Mouse (Mus musculus) cerebellum, postnatal 14 days (tissue): Measurements from ENCODE around the gene Crtam.

Experiments used
- DNase-seq, 2 experiments: peaks; one replicate each; pipeline ENCODE4 v3.0.0; 2021; ENCODE audit warnings: mixed read lengths in 2 of 2

Gene Crtam

GRCm38 (mm10) chr9:41004415-41004814 lies at the start of gene Crtam:
TSS of gene Crtam (minus strand) at chr9:41004628.
- no peak for DNase-seq

GRCm38 (mm10) chr9:41054166-41054565 lies 49.7 kb upstream of the Crtam start:
- DNase-seq, result peak; percentile 90

GRCm38 (mm10) chr9:41053478-41053877 lies 49.0 kb upstream of the Crtam start:
- no peak for DNase-seq

GRCm38 (mm10) chr9:41051080-41051932 lies 46.9 kb upstream of the Crtam start:
- DNase-seq, result no peak

- DNase-seq, result peak in 1 of 2 experiments; percentile 46
These were observed 46.1 kb upstream of the Crtam start for GRCm38 (mm10) chr9:41050331-41051079.

- no peak for DNase-seq
These were observed 44.9 kb upstream of the Crtam start for GRCm38 (mm10) chr9:41049282-41049681.

GRCm38 (mm10) chr9:41048820-41049219 lies 44.4 kb upstream of the Crtam start:
- DNase-seq, result no peak

GRCm38 (mm10) chr9:41048216-41048615 lies 43.8 kb upstream of the Crtam start:
- no peak for DNase-seq

GRCm38 (mm10) chr9:41047654-41048053 lies 43.2 kb upstream of the Crtam start:
- no peak for DNase-seq

GRCm38 (mm10) chr9:41044626-41045025 lies 40.2 kb upstream of the Crtam start:
- DNase-seq, result peak; percentile 95 to 96

GRCm38 (mm10) chr9:41043641-41044040 lies 39.2 kb upstream of the Crtam start:
- peak in 1 of 2 experiments; percentile 73 for DNase-seq

GRCm38 (mm10) chr9:41041404-41041803 lies 37.0 kb upstream of the Crtam start:
- DNase-seq, result no peak

GRCm38 (mm10) chr9:41038150-41038664 lies 33.8 kb upstream of the Crtam start:
- DNase-seq, result no peak

- no peak for DNase-seq
These were observed 27.4 kb upstream of the Crtam start for GRCm38 (mm10) chr9:41031590-41032489.

GRCm38 (mm10) chr9:41029827-41030226 lies 25.4 kb upstream of the Crtam start:
- DNase-seq, result no peak

GRCm38 (mm10) chr9:41028470-41028869 lies 24.0 kb upstream of the Crtam start:
- DNase-seq, result peak; percentile 67 to 80

GRCm38 (mm10) chr9:41021690-41022089 lies 17.3 kb upstream of the Crtam start:
- no peak for DNase-seq

GRCm38 (mm10) chr9:41020486-41020885 lies 16.1 kb upstream of the Crtam start:
- no peak for DNase-seq

- DNase-seq, result no peak
These were observed 10.1 kb upstream of the Crtam start for GRCm38 (mm10) chr9:41014512-41014911.

GRCm38 (mm10) chr9:41012456-41012855 lies 8.0 kb upstream of the Crtam start:
- DNase-seq, result no peak

GRCm38 (mm10) chr9:41011512-41012436 lies 7.3 kb upstream of the Crtam start:
- DNase-seq, result no peak
